Mouse (Mus musculus): ENCODE measurements around the gene H2al2a. TPM values are rescaled to one million over a fixed set of nuclear protein-coding genes. Genes with fewer than 3 reads are reported as not detected.
"Not testable (repeated sequence)": the region's sequence is repeated elsewhere in the genome, so short reads cannot be mapped to it uniquely, and the experiment has no call there.

The H2al2a gene
- total RNA-seq, 1 experiment from 2014 or later, result not detected

GRCm38 (mm10) chr2:18027448-18028139 is 30.8 kb upstream of the H2al2a start:
- peak; percentile 95 for DNase-seq

- DNase-seq, result peak; percentile 68
These were observed 29.6 kb upstream of the H2al2a start for GRCm38 (mm10) chr2:18026116-18026947.

- no peak for DNase-seq
These were observed 29.0 kb upstream of the H2al2a start for GRCm38 (mm10) chr2:18025781-18026115.

GRCm38 (mm10) chr2:18025116-18025515 is 28.4 kb upstream of the H2al2a start:
- no peak for DNase-seq

GRCm38 (mm10) chr2:18022886-18023285 is 26.1 kb upstream of the H2al2a start:
- no peak for DNase-seq

GRCm38 (mm10) chr2:18019122-18019521 is 22.4 kb upstream of the H2al2a start:
- no peak for DNase-seq

- DNase-seq, result no peak
These were observed 20.6 kb upstream of the H2al2a start for GRCm38 (mm10) chr2:18017321-18017720.

GRCm38 (mm10) chr2:18016639-18017038 is 19.9 kb upstream of the H2al2a start:
- no peak for DNase-seq

GRCm38 (mm10) chr2:18015581-18015980 is 18.8 kb upstream of the H2al2a start:
- no peak for DNase-seq

- DNase-seq, result no peak
These were observed 16.1 kb upstream of the H2al2a start for GRCm38 (mm10) chr2:18012866-18013265.

GRCm38 (mm10) chr2:18011226-18011625 is 14.5 kb upstream of the H2al2a start:
- no peak for DNase-seq

GRCm38 (mm10) chr2:18005137-18005536 is 8.4 kb upstream of the H2al2a start:
- no peak for DNase-seq

- DNase-seq, result no peak
These were observed 7.5 kb upstream of the H2al2a start for GRCm38 (mm10) chr2:18004286-18004685.

GRCm38 (mm10) chr2:18002306-18002705 is 5.5 kb upstream of the H2al2a start:
- DNase-seq, result no peak

- no peak for DNase-seq
These were observed 7.2 kb downstream of the H2al2a start for GRCm38 (mm10) chr2:17989562-17989961.

GRCm38 (mm10) chr2:17989115-17989514 is 7.6 kb downstream of the H2al2a start:
- no peak for DNase-seq

- DNase-seq, result no peak
These were observed 10.1 kb downstream of the H2al2a start for GRCm38 (mm10) chr2:17986694-17987093.

GRCm38 (mm10) chr2:17984774-17985173 is 12.0 kb downstream of the H2al2a start:
- no peak for DNase-seq

- no peak for DNase-seq
These were observed 14.0 kb downstream of the H2al2a start for GRCm38 (mm10) chr2:17982747-17983146.

- DNase-seq, result no peak
These were observed 18.1 kb downstream of the H2al2a start for GRCm38 (mm10) chr2:17978706-17979105.

- not testable (repeated sequence) for DNase-seq
These were observed 18.5 kb downstream of the H2al2a start for GRCm38 (mm10) chr2:17978251-17978650.

- DNase-seq, result not testable (repeated sequence)
These were observed 19.1 kb downstream of the H2al2a start for GRCm38 (mm10) chr2:17977645-17978044.

GRCm38 (mm10) chr2:17975601-17976327 is 21.0 kb downstream of the H2al2a start:
- no peak for DNase-seq
